Mouse (Mus musculus): ENCODE results near the gene Dpy30. TPM values are rescaled to one million over a fixed set of nuclear protein-coding genes. Genes with fewer than 3 reads are reported as not detected.
A peak's percentile ranks its signal among the peaks of the same experiment; 100 is the strongest.

Gene Dpy30
- polyA plus RNA-seq, 1 experiment, result 17.8 TPM

DNA sequence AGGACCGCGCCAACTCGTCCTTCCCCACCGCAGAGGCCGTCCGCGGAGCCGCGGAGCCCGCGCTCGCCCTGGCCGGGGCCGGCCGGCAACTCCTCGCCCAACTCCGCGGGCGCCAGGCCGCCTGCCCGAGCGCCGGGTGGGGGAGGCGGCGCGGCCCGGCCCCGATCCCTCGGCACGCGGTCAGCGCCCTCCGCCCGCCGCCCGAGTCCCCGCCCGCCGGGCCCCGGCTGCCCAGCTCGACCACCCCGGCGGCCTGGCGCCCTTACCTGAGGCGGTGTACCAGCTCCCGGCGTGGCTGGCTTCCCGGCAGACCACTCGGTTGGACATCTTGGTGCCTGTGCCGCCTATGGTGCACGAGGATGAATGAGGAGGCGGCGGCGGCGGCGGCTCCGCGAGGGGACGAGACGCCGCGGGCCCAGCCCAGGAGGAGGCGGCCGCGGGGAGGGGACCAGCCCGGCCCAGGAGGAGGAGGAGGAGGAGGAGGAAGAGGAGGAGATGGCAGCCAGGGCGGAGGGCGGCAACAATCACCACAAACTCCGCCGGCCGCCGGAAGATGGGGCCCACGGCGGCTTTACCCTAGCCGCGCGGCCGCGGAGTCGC lies 29.2 kb downstream of the Dpy30 start:
- H3K4me3 ChIP-seq (ENCODE audit: low read depth, low read length), result peak overlapping the region; percentile 98
- H3K4me1 ChIP-seq (ENCODE audit: control insufficient read depth, insufficient read depth, insufficient read length, low read length), result peaks cover 7% of the 10 kb centered on the region; the same call in 1 of the 2 replicates
- H3K27ac ChIP-seq (ENCODE audit: insufficient read depth, low read depth, low read length), result peak overlapping the region; percentile 67; the same call in 1 of the 2 replicates
- under 1% methylated on average over 72 of the region's 80 CpGs for WGBS
- peaks cover 6% of the 10 kb centered on the region for H3K36me3 ChIP-seq (ENCODE audit: control insufficient read depth, insufficient read depth, low read length)
- TF ChIP-seq POLR2A (IDR thresholded peaks at IDR 0.05; ENCODE audit: low read depth, low read length) (peak; percentile 16; the same call in 1 of the 2 replicates), CTCF (IDR thresholded peaks at IDR 0.05; ENCODE audit: extremely low read depth, insufficient read length, insufficient replicate concordance, low read depth, low read length) (no peak)
- no peaks in the 10 kb centered on the region for H3K27me3 ChIP-seq (ENCODE audit: control insufficient read depth, insufficient read depth, low read length)

GRCm38 (mm10) chr17:74293687-74294425 lies 29.9 kb downstream of the Dpy30 start:
- peaks cover 2% of the 10 kb centered on the region for H3K36me3 ChIP-seq (ENCODE audit: control insufficient read depth, insufficient read depth, low read length)
- peak overlapping the region; percentile 98 for H3K4me3 ChIP-seq (ENCODE audit: low read depth, low read length)
- H3K27ac ChIP-seq (ENCODE audit: insufficient read depth, low read depth, low read length), result 0 out of 2 replicates have a peak overlapping the region, but pooled peaks have one; percentile 23
- no peak for TF ChIP-seq CTCF (IDR thresholded peaks at IDR 0.05; ENCODE audit: extremely low read depth, insufficient read length, insufficient replicate concordance, low read depth, low read length)
- TF ChIP-seq POLR2A (IDR thresholded peaks at IDR 0.05; ENCODE audit: low read depth, low read length), result no peak
- H3K4me1 ChIP-seq (ENCODE audit: control insufficient read depth, insufficient read depth, insufficient read length, low read length), result peaks cover 8% of the 10 kb centered on the region; the same call in 1 of the 2 replicates
- WGBS, result 2% methylated on average over 18 of the region's 18 CpGs
- H3K27me3 ChIP-seq (ENCODE audit: control insufficient read depth, insufficient read depth, low read length), result no peaks in the 10 kb centered on the region

- Histone ChIP-seq H3K36me3 (ENCODE audit: control insufficient read depth, insufficient read depth, low read length) (no peaks in the 10 kb centered on the region), H3K4me3 (ENCODE audit: low read depth, low read length) (no peak overlapping the region), H3K27me3 (ENCODE audit: control insufficient read depth, insufficient read depth, low read length) (no peaks in the 10 kb centered on the region), H3K27ac (ENCODE audit: insufficient read depth, low read depth, low read length) (no peak overlapping the region), H3K4me1 (ENCODE audit: control insufficient read depth, insufficient read depth, insufficient read length, low read length) (peaks cover 11% of the 10 kb centered on the region)
- WGBS, result 87% methylated on average over 4 of the region's 4 CpGs
- TF ChIP-seq CTCF (IDR thresholded peaks at IDR 0.05; ENCODE audit: extremely low read depth, insufficient read length, insufficient replicate concordance, low read depth, low read length) (no peak), POLR2A (IDR thresholded peaks at IDR 0.05; ENCODE audit: low read depth, low read length) (no peak)
These were observed 31.9 kb downstream of the Dpy30 start for GRCm38 (mm10) chr17:74291640-74292361.

- Histone ChIP-seq H3K27ac (ENCODE audit: insufficient read depth, low read depth, low read length) (no peak overlapping the region), H3K4me3 (ENCODE audit: low read depth, low read length) (no peak overlapping the region), H3K36me3 (ENCODE audit: control insufficient read depth, insufficient read depth, low read length) (no peaks in the 10 kb centered on the region), H3K4me1 (ENCODE audit: control insufficient read depth, insufficient read depth, insufficient read length, low read length) (peaks cover 11% of the 10 kb centered on the region), H3K27me3 (ENCODE audit: control insufficient read depth, insufficient read depth, low read length) (no peaks in the 10 kb centered on the region)
- TF ChIP-seq POLR2A (IDR thresholded peaks at IDR 0.05; ENCODE audit: low read depth, low read length) (no peak), CTCF (IDR thresholded peaks at IDR 0.05; ENCODE audit: extremely low read depth, insufficient read length, insufficient replicate concordance, low read depth, low read length) (no peak)
These were observed 32.9 kb downstream of the Dpy30 start for GRCm38 (mm10) chr17:74290869-74291268.

DNA sequence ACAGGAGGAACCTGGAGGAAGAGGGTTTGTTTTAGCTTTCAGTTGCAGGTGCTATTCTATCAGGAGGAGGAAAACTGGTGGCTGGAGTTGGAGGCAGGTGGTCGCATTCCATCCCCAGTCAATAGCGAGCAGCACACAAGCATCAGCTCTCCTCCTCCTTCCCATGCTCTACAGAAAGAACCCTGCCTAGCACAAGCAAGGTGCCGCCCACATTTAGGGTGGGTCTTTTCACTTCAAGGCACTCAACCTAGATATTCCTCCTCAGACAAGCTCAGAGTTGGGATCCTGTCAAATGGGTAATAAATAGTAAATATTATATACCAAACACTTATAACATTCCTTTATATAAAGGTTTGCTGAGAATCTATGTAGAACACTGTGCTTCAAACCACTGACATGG lies 33.5 kb downstream of the Dpy30 start:
- no peak overlapping the region for H3K4me3 ChIP-seq (ENCODE audit: low read depth, low read length)
- no peaks in the 10 kb centered on the region for H3K36me3 ChIP-seq (ENCODE audit: control insufficient read depth, insufficient read depth, low read length)
- H3K27me3 ChIP-seq (ENCODE audit: control insufficient read depth, insufficient read depth, low read length), result no peaks in the 10 kb centered on the region
- TF ChIP-seq CTCF (IDR thresholded peaks at IDR 0.05; ENCODE audit: extremely low read depth, insufficient read length, insufficient replicate concordance, low read depth, low read length) (no peak), POLR2A (IDR thresholded peaks at IDR 0.05; ENCODE audit: low read depth, low read length) (no peak)
- no peak overlapping the region for H3K27ac ChIP-seq (ENCODE audit: insufficient read depth, low read depth, low read length)
- WGBS, result 67% methylated on average over 3 of the region's 3 CpGs
- H3K4me1 ChIP-seq (ENCODE audit: control insufficient read depth, insufficient read depth, insufficient read length, low read length), result peaks cover 11% of the 10 kb centered on the region

DNA sequence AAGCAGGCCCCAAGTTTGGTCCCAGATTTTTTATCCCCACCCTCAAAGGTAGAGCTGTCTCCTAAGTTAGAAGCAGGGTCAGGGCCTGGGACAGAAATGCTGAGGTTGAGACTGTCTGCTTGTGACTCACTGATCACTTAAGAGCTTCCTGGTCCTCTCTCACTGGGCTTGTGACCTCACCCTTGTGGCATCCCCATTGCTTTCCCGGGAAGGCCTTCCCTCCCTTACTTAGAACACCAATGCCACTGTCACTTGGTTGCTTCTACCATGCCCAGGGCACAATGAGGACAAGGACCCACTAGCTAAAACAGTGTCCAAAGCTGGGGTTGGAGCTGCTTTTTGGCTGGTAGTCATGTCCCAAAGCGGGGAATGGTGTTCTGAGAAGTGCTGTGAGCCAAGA lies 35.1 kb downstream of the Dpy30 start:
- WGBS, result 63% methylated on average over 2 of the region's 2 CpGs
- Histone ChIP-seq H3K4me1 (ENCODE audit: control insufficient read depth, insufficient read depth, insufficient read length, low read length) (peaks cover 14% of the 10 kb centered on the region), H3K4me3 (ENCODE audit: low read depth, low read length) (no peak overlapping the region), H3K27me3 (ENCODE audit: control insufficient read depth, insufficient read depth, low read length) (no peaks in the 10 kb centered on the region), H3K27ac (ENCODE audit: insufficient read depth, low read depth, low read length) (no peak overlapping the region), H3K36me3 (ENCODE audit: control insufficient read depth, insufficient read depth, low read length) (no peaks in the 10 kb centered on the region)
- no peak for TF ChIP-seq POLR2A (IDR thresholded peaks at IDR 0.05; ENCODE audit: low read depth, low read length)
- TF ChIP-seq CTCF (IDR thresholded peaks at IDR 0.05; ENCODE audit: extremely low read depth, insufficient read length, insufficient replicate concordance, low read depth, low read length), result no peak

All from small intestine, adult 2 months (tissue).